Mouse (Mus musculus): Measurements from ENCODE around the gene Vasn. TPM values are rescaled to one million over a fixed set of nuclear protein-coding genes. Genes with fewer than 3 reads are reported as not detected.
A peak's percentile ranks its signal among the peaks of the same experiment; 100 is the strongest.

The Vasn gene
- polyA plus RNA-seq, 1 experiment from 2014 or later: 14.7 TPM

GRCm38 (mm10) chr16:4598891-4599543, 40.7 kb upstream of the Vasn start:
- Histone ChIP-seq H3K9ac (no peak overlapping the region), H3K4me1 (replicated peaks) (peaks cover 88% of the 10 kb centered on the region), H3K27me3 (no peaks in the 10 kb centered on the region), H3K36me3 (no peaks in the 10 kb centered on the region), H3K27ac (peak overlapping the region; percentile 38; the same call in 1 of the 2 replicates), H3K9me3 (replicated peaks) (no peaks in the 10 kb centered on the region), H3K4me3 (no peak overlapping the region), H3K4me2 (peak overlapping the region; percentile 17; the same call in 1 of the 2 replicates)
- no peak for ATAC-seq (replicated peaks; ENCODE audit: insufficient number of reproducible peaks, insufficient read depth, low FRiP score, low read depth)
- WGBS: 26% methylated on average over 6 of the region's 6 CpGs

- H3K4me1 ChIP-seq (replicated peaks): peaks cover 94% of the 10 kb centered on the region
- no peak overlapping the region for H3K27ac ChIP-seq
Observed at GRCm38 (mm10) chr16:4599616-4600015, 40.1 kb upstream of the Vasn start.

DNA sequence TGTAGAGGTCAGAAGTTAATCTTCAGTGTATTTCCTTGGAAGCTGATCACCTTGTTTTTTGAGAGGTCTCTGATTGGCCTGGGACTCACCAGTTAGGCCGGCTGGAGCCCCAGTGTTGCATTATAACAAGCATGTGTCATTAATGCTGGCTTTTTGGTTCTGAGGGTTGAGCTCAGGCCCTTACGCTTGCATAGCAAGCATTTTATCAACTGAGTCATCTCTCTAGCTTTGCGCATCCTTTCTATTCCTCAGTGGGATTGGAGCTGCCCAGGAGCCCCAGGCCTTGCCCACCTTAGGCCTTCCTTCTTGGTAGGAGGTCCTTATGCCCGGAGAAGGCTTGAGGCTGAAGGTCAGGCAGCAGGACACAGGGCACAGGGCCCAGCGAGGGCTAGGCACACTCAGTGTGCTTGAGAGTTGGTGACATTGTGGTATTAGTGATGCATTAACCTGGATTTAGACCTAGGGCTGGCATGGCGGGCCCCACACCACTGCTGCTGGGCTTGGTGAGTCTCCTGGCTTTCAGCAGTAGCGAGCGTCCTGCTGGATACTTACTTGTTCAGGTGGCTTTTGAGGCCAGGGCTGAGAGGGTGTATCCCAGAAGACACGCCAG, 38.9 kb upstream of the Vasn start:
- ATAC-seq (replicated peaks; ENCODE audit: insufficient number of reproducible peaks, insufficient read depth, low FRiP score, low read depth): no peak
- Histone ChIP-seq H3K4me1 (replicated peaks) (peaks cover 99% of the 10 kb centered on the region), H3K4me3 (no peak overlapping the region), H3K9ac (no peak overlapping the region), H3K27me3 (no peaks in the 10 kb centered on the region), H3K36me3 (no peaks in the 10 kb centered on the region), H3K27ac (peak overlapping the region; percentile 89), H3K9me3 (replicated peaks) (no peaks in the 10 kb centered on the region), H3K4me2 (no peak overlapping the region)
- 62% methylated on average over 9 of the region's 9 CpGs for WGBS

More at GRCm38 (mm10) chr16:4599616-4600015, 40.1 kb upstream of the Vasn start:
- H3K9me3 ChIP-seq (replicated peaks): no peaks in the 10 kb centered on the region
- H3K27me3 ChIP-seq: no peaks in the 10 kb centered on the region
- WGBS: 82% methylated on average over 3 of the region's 3 CpGs
- no peak for ATAC-seq (replicated peaks; ENCODE audit: insufficient number of reproducible peaks, insufficient read depth, low FRiP score, low read depth)
- no peaks in the 10 kb centered on the region for H3K36me3 ChIP-seq
- no peak overlapping the region for H3K9ac ChIP-seq
- no peak overlapping the region for H3K4me3 ChIP-seq
- no peak overlapping the region for H3K4me2 ChIP-seq

GRCm38 (mm10) chr16:4602189-4602588, 37.6 kb upstream of the Vasn start:
- H3K27ac ChIP-seq: peak overlapping the region; percentile 89
- H3K4me2 ChIP-seq: 0 out of 2 replicates have a peak overlapping the region, but pooled peaks have one; percentile 37
- 29% methylated on average over 3 of the region's 3 CpGs for WGBS
- H3K4me3 ChIP-seq: no peak overlapping the region
- H3K9ac ChIP-seq: no peak overlapping the region; the same call in 1 of the 2 replicates
- no peak for ATAC-seq (replicated peaks; ENCODE audit: insufficient number of reproducible peaks, insufficient read depth, low FRiP score, low read depth)
- H3K27me3 ChIP-seq: no peaks in the 10 kb centered on the region
- no peaks in the 10 kb centered on the region for H3K36me3 ChIP-seq
- H3K9me3 ChIP-seq (replicated peaks): no peaks in the 10 kb centered on the region
- H3K4me1 ChIP-seq (replicated peaks): peaks cover 99% of the 10 kb centered on the region

DNA sequence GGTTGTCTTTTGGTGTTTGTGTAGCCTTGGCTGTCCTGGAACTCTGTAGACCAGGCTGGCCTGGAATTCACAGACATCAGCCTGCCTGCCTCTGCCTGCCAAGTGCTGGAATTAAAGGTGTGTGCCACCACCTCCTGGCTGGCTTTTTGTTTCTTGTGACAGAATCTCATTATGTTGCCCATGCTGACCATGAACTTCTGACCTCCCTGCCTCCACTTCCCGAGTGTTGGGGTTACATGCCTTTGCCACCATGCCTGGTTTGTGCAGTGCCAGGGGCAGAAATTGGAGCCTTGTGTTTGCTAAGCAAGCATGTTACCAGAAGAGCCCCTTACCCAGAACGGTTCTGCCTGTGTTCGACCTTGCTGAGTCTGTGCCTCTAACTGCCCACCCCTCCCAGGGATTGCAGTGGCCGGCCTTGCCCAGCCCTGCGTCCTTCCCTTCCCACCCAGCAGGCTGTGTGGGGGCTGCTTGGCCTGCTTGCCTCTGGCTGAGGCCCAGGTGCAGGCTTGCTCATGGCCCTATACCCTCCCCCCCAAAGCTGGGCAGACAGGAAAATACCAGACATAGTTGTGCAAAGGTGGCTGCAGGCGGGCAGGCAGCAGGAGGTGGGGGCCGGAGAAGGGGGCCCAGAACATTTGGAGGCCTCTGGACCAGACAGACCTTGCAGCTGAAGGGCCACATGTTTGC, 36.8 kb upstream of the Vasn start:
- peak; percentile 32; the same call in 1 of the 2 replicates for ATAC-seq (replicated peaks; ENCODE audit: insufficient number of reproducible peaks, insufficient read depth, low FRiP score, low read depth)
- Histone ChIP-seq H3K4me2 (peak overlapping the region; percentile 37), H3K27ac (peak overlapping the region; percentile 89), H3K9ac (peak overlapping the region; percentile 36), H3K9me3 (replicated peaks) (no peaks in the 10 kb centered on the region), H3K4me1 (replicated peaks) (peaks cover 99% of the 10 kb centered on the region), H3K27me3 (no peaks in the 10 kb centered on the region), H3K4me3 (no peak overlapping the region), H3K36me3 (no peaks in the 10 kb centered on the region)
- 26% methylated on average over 7 of the region's 7 CpGs for WGBS

DNA sequence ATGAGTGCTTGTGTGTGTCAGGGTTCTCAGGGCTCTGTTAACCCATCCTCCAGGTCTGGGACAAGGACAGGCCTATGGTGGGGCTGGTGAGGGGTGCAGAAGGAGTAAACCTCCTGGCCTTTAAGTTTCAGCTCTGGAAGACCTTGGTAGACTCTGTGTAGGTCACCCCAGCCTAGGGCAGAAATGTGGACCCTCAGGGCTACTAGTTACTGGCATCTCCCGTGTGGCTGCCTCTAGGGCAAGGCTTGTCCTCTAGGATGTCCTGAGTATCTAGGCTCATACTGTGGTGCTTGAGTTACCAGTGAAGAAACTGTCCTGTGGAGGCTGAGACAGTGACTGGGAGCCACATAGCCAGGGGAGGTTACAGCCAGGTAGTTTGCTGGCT, 36.3 kb upstream of the Vasn start:
- Histone ChIP-seq H3K9me3 (replicated peaks) (no peaks in the 10 kb centered on the region), H3K27ac (peak overlapping the region; percentile 89), H3K4me2 (peak overlapping the region; percentile 37), H3K4me3 (no peak overlapping the region), H3K27me3 (no peaks in the 10 kb centered on the region), H3K9ac (peak overlapping the region; percentile 36), H3K36me3 (no peaks in the 10 kb centered on the region; the same call in 1 of the 2 replicates), H3K4me1 (replicated peaks) (peaks cover 98% of the 10 kb centered on the region)
- no peak for ATAC-seq (replicated peaks; ENCODE audit: insufficient number of reproducible peaks, insufficient read depth, low FRiP score, low read depth)
- WGBS: 42% methylated on average over 1 of the region's 1 CpGs

DNA sequence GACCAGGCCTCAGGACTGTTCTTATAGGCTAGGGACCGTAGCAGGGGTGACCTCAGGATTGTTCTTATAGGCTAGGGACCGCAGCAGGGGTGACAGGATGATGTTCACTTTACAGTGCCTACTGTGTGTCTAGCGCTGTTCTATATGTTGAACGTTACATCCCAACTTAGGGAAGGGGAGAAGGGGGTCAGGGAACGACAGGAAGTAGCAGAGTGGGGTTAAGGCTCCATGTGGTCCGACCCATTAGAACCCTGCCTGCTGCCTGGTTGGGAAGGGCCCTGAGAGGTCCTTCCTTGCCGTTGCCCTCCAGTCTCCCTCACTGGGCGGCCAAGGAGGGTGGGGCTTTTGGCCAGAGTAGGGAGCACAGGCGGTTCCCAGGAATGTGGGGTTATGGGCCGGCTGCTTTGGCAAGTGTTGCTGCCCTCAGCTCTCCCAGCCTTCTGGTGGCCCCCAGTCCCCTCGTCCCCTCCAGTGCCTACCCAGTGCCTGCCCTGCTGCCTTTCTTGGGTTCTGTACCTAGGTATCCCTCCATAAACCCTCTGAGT, 35.4 kb upstream of the Vasn start:
- WGBS: 60% methylated on average over 11 of the region's 11 CpGs
- no peak for ATAC-seq (replicated peaks; ENCODE audit: insufficient number of reproducible peaks, insufficient read depth, low FRiP score, low read depth)
- Histone ChIP-seq H3K27ac (peak overlapping the region; percentile 89), H3K27me3 (no peaks in the 10 kb centered on the region), H3K4me2 (no peak overlapping the region), H3K4me1 (replicated peaks) (peaks cover 92% of the 10 kb centered on the region), H3K9me3 (replicated peaks) (no peaks in the 10 kb centered on the region), H3K4me3 (no peak overlapping the region), H3K9ac (peak overlapping the region; percentile 9; the same call in 1 of the 2 replicates), H3K36me3 (no peaks in the 10 kb centered on the region; the same call in 1 of the 2 replicates)

DNA sequence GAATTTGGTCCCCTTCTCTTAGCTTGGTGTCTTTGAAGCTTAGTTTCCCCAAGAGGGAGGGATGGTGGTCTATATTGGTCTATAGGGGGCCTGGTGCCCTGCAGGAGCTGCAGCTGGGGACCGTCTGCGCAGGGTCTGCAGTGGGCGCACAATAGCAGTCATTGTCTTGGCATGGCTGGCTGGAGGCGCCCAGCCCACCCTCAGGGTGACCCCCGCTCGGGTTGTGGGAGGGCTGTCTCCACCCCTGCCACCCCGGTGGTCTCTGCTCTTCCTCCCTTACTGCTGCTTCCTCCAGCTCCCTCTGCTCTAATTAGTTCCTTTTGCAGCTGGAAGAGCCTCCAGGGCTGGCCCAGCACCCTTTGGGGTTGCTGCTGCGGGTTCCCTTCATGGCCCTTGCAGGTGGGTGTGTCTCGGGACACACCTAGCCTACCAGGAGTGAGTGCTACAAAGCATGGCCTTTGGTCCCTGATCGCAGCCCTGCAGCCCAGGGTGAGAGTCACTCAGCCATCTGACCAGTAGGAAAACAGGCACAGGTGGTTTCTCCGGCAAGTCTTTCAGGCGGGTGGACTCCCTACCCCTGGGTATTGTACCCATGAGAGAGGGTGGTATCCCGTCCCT, 34.1 kb upstream of the Vasn start:
- Histone ChIP-seq H3K36me3 (peaks cover 9% of the 10 kb centered on the region), H3K27me3 (no peaks in the 10 kb centered on the region), H3K4me1 (replicated peaks) (peaks cover 79% of the 10 kb centered on the region), H3K9ac (no peak overlapping the region), H3K9me3 (replicated peaks) (no peaks in the 10 kb centered on the region), H3K4me2 (no peak overlapping the region), H3K27ac (0 out of 2 replicates have a peak overlapping the region, but pooled peaks have one; percentile 75), H3K4me3 (no peak overlapping the region)
- no peak for ATAC-seq (replicated peaks; ENCODE audit: insufficient number of reproducible peaks, insufficient read depth, low FRiP score, low read depth)
- WGBS: 76% methylated on average over 13 of the region's 13 CpGs

DNA sequence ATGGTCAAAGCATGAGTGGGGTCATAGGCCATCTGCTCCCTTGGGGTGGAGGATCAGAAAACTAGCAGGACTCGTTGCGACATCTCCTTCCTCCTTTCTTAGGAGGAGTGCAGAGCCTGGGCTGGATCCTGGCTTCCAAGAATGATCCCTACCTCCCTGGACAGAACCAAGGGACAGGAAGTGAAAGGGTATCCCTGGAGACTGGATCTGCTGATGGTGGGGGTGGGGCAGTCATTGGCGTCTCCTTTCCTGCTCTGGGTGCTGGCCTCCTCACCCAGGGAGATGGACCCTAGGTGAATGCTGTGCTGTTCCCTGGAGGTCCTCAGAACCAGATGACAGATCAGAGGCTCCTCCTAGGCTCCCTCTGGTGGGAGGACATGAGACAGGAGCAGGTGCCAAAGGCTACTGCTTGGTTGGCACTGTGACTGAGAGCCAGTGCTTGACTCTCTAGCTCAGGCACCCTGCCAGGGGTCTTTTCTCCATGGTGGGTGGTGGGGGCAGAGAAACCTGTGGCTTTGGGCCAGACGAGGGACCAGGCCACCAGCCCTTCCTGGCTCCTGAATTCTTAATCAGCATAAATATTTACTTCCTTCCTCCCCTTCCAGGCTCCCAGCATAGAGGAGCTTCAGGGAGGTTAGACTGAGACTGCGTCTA, 33.2 kb upstream of the Vasn start:
- Histone ChIP-seq H3K4me2 (peak overlapping the region; percentile 25), H3K27ac (peak overlapping the region; percentile 75), H3K9me3 (replicated peaks) (no peaks in the 10 kb centered on the region), H3K4me3 (no peak overlapping the region), H3K36me3 (peaks cover 15% of the 10 kb centered on the region), H3K4me1 (replicated peaks) (peaks cover 70% of the 10 kb centered on the region), H3K27me3 (no peaks in the 10 kb centered on the region), H3K9ac (peak overlapping the region; percentile 18)
- WGBS: 19% methylated on average over 5 of the region's 5 CpGs
- ATAC-seq (replicated peaks; ENCODE audit: insufficient number of reproducible peaks, insufficient read depth, low FRiP score, low read depth): peak; percentile 20; the same call in 1 of the 2 replicates

- Histone ChIP-seq H3K4me3 (no peak overlapping the region), H3K36me3 (peaks cover 23% of the 10 kb centered on the region), H3K4me1 (replicated peaks) (peaks cover 56% of the 10 kb centered on the region), H3K4me2 (no peak overlapping the region), H3K9ac (no peak overlapping the region), H3K27me3 (no peaks in the 10 kb centered on the region), H3K27ac (peak overlapping the region; percentile 75), H3K9me3 (replicated peaks) (no peaks in the 10 kb centered on the region)
- 46% methylated on average over 9 of the region's 9 CpGs for WGBS
- ATAC-seq (replicated peaks; ENCODE audit: insufficient number of reproducible peaks, insufficient read depth, low FRiP score, low read depth): no peak
Observed at GRCm38 (mm10) chr16:4607818-4608531, 31.8 kb upstream of the Vasn start.
